Mouse (Mus musculus) thymus, adult 2 months (tissue): ENCODE measurements around the gene Pitx1.

ENCODE experiments used
- CTCF ChIP-seq: fragments of 200-500 bp; IDR thresholded peaks from 2 replicates; pipeline ENCODE4 v1.5.1; 2012; ENCODE audit warnings: mild to moderate bottlenecking, control low read depth, low read length, moderate library complexity, borderline replicate concordance; ENCODE audit not compliant: control insufficient read depth, poor library complexity, insufficient read depth; ENCODE audit errors: extremely low read depth
- POLR2A ChIP-seq: fragments of 200-500 bp; IDR thresholded peaks from 2 replicates; pipeline ENCODE4 v1.6.1; 2012; ENCODE audit warnings: mild to moderate bottlenecking, low read length, control low read depth, moderate library complexity; ENCODE audit not compliant: control insufficient read depth, poor library complexity, insufficient read depth; ENCODE audit errors: extremely low read depth

DNA sequence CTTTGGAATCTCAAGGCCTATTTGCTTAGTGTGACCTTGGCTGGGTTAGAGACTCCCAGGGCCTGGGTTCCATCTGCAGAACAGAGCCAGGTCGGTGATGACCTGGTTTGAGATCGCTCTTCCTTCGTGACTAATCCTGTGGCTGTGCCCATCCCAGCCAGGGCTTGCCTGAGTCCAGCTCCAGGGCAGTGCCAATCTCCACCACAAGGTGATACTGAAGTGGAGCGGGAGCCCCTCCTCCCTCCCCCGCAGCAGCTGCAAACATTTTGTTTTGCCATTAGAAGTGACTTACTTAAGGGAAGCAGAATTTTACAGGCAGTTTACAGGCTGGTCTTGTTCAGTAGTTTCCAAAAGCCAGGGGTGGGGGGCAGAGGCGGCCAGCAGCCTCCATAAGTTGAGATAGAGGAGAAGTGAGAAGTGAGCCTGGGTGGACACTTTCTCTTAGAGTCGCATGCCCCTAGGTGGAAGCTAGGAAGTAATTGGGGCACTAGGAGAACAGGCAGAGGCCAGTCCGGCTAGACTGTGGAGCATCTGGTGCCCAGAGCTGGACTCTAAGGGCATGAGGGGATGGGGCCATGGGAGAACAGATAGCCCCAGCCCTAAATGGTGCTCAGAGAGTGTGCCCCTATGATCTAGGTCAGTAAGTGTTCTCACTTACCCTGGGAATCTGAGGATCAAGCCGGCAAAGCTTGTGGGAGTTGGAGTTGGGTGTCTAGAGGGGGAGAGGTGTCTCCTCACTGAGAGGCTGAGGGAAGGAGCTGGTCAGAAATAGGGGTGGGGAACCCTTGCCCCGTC is 11.6 kb downstream of the Pitx1 start:
- TF ChIP-seq CTCF (no peak), POLR2A (no peak)
